Mouse (Mus musculus): ENCODE results near the gene Susd3. TPM values are rescaled to one million over a fixed set of nuclear protein-coding genes. Genes with fewer than 3 reads are reported as not detected.
A peak's percentile ranks its signal among the peaks of the same experiment; 100 is the strongest.

Gene Susd3
- polyA plus RNA-seq, 1 experiment from 2014 or later: 0.32 TPM

GRCm38 (mm10) chr13:49189970-49190870, 58.3 kb downstream of the Susd3 start:
- H3K36me3 ChIP-seq (ENCODE audit: control insufficient read depth, insufficient read depth, low read length): no peaks in the 10 kb centered on the region
- no peak overlapping the region for H3K27ac ChIP-seq (replicated peaks; ENCODE audit: low read depth, low read length)
- H3K4me3 ChIP-seq (replicated peaks; ENCODE audit: low read depth, low read length): no peak overlapping the region
- 84% methylated on average over 12 of the region's 12 CpGs for WGBS
- H3K9me3 ChIP-seq (ENCODE audit: control insufficient read depth, low read length): no peaks in the 10 kb centered on the region
- DNase-seq (no peak), ATAC-seq (ENCODE audit: low FRiP score, low TSS enrichment) (no peak)
- no peaks in the 10 kb centered on the region for H3K27me3 ChIP-seq (ENCODE audit: control insufficient read depth, insufficient read depth, low read length)
- H3K4me2 ChIP-seq (ENCODE audit: low read length): no peak overlapping the region
- peaks cover 10% of the 10 kb centered on the region for H3K4me1 ChIP-seq (ENCODE audit: control insufficient read depth, insufficient read depth, low read length)
- no peak overlapping the region for H3K9ac ChIP-seq (replicated peaks; ENCODE audit: low read length)

- Histone ChIP-seq H3K4me3 (replicated peaks; ENCODE audit: low read depth, low read length) (no peak overlapping the region), H3K9ac (replicated peaks; ENCODE audit: low read length) (no peak overlapping the region), H3K36me3 (ENCODE audit: control insufficient read depth, insufficient read depth, low read length) (no peaks in the 10 kb centered on the region), H3K4me2 (ENCODE audit: low read length) (no peak overlapping the region), H3K27ac (replicated peaks; ENCODE audit: low read depth, low read length) (no peak overlapping the region), H3K4me1 (ENCODE audit: control insufficient read depth, insufficient read depth, low read length) (peaks cover 10% of the 10 kb centered on the region), H3K27me3 (ENCODE audit: control insufficient read depth, insufficient read depth, low read length) (no peaks in the 10 kb centered on the region), H3K9me3 (ENCODE audit: control insufficient read depth, low read length) (no peaks in the 10 kb centered on the region)
- DNase-seq (no peak), ATAC-seq (ENCODE audit: low FRiP score, low TSS enrichment) (no peak)
- WGBS: 59% methylated on average over 2 of the region's 2 CpGs
These were observed 59.5 kb downstream of the Susd3 start for GRCm38 (mm10) chr13:49188966-49189360.

GRCm38 (mm10) chr13:49188219-49188965, 60.1 kb downstream of the Susd3 start:
- Histone ChIP-seq H3K4me1 (ENCODE audit: control insufficient read depth, insufficient read depth, low read length) (peaks cover 10% of the 10 kb centered on the region), H3K4me2 (ENCODE audit: low read length) (peak overlapping the region; percentile 99), H3K36me3 (ENCODE audit: control insufficient read depth, insufficient read depth, low read length) (no peaks in the 10 kb centered on the region), H3K4me3 (replicated peaks; ENCODE audit: low read depth, low read length) (peak overlapping the region; percentile 64), H3K9me3 (ENCODE audit: control insufficient read depth, low read length) (no peaks in the 10 kb centered on the region), H3K9ac (replicated peaks; ENCODE audit: low read length) (peak overlapping the region; percentile 66), H3K27ac (replicated peaks; ENCODE audit: low read depth, low read length) (no peak overlapping the region), H3K27me3 (ENCODE audit: control insufficient read depth, insufficient read depth, low read length) (no peaks in the 10 kb centered on the region)
- 0 out of 2 replicates have a peak, but pooled peaks have one; percentile 2 for ATAC-seq (ENCODE audit: low FRiP score, low TSS enrichment)
- DNase-seq: no peak
- 28% methylated on average over 15 of the region's 15 CpGs for WGBS

GRCm38 (mm10) chr13:49187288-49188218, 61.0 kb downstream of the Susd3 start, which contains the start of gene Ninj1:
Gene Ninj1 (plus strand): TSS chr13:49187485.
- H3K9me3 ChIP-seq (ENCODE audit: control insufficient read depth, low read length): no peaks in the 10 kb centered on the region
- DNase-seq (peak; percentile 89), ATAC-seq (ENCODE audit: low FRiP score, low TSS enrichment) (peak; percentile 91)
- H3K27ac ChIP-seq (replicated peaks; ENCODE audit: low read depth, low read length): no peak within 1 kb of the TSS; the same call in 1 of the 2 replicates
- peak within 1 kb of the TSS; percentile 99 for H3K4me2 ChIP-seq (ENCODE audit: low read length)
- WGBS: under 1% methylated on average over 85 of the region's 87 CpGs
- H3K4me1 ChIP-seq (ENCODE audit: control insufficient read depth, insufficient read depth, low read length): peaks cover 10% of the 10 kb centered on the region
- no peaks in the 10 kb centered on the region for H3K27me3 ChIP-seq (ENCODE audit: control insufficient read depth, insufficient read depth, low read length)
- no peaks in the 10 kb centered on the region for H3K36me3 ChIP-seq (ENCODE audit: control insufficient read depth, insufficient read depth, low read length)
- peak within 1 kb of the TSS; percentile 66 for H3K9ac ChIP-seq (replicated peaks; ENCODE audit: low read length)
- H3K4me3 ChIP-seq (replicated peaks; ENCODE audit: low read depth, low read length): peak within 1 kb of the TSS; percentile 64

GRCm38 (mm10) chr13:49186798-49187287, 61.7 kb downstream of the Susd3 start:
- Histone ChIP-seq H3K4me2 (ENCODE audit: low read length) (peak overlapping the region; percentile 99), H3K27me3 (ENCODE audit: control insufficient read depth, insufficient read depth, low read length) (no peaks in the 10 kb centered on the region), H3K9me3 (ENCODE audit: control insufficient read depth, low read length) (no peaks in the 10 kb centered on the region), H3K9ac (replicated peaks; ENCODE audit: low read length) (peak overlapping the region; percentile 66), H3K27ac (replicated peaks; ENCODE audit: low read depth, low read length) (no peak overlapping the region), H3K36me3 (ENCODE audit: control insufficient read depth, insufficient read depth, low read length) (no peaks in the 10 kb centered on the region), H3K4me3 (replicated peaks; ENCODE audit: low read depth, low read length) (peak overlapping the region; percentile 64), H3K4me1 (ENCODE audit: control insufficient read depth, insufficient read depth, low read length) (peaks cover 10% of the 10 kb centered on the region)
- WGBS: 16% methylated on average over 11 of the region's 11 CpGs
- DNase-seq (no peak), ATAC-seq (ENCODE audit: low FRiP score, low TSS enrichment) (no peak; the same call in 1 of the 2 replicates)

- H3K9me3 ChIP-seq (ENCODE audit: control insufficient read depth, low read length): no peaks in the 10 kb centered on the region
- H3K27me3 ChIP-seq (ENCODE audit: control insufficient read depth, insufficient read depth, low read length): no peaks in the 10 kb centered on the region
- H3K9ac ChIP-seq (replicated peaks; ENCODE audit: low read length): no peak overlapping the region
- WGBS: 71% methylated on average over 5 of the region's 5 CpGs
- no peak overlapping the region for H3K27ac ChIP-seq (replicated peaks; ENCODE audit: low read depth, low read length)
- ATAC-seq (ENCODE audit: low FRiP score, low TSS enrichment) (no peak), DNase-seq (no peak)
- H3K36me3 ChIP-seq (ENCODE audit: control insufficient read depth, insufficient read depth, low read length): no peaks in the 10 kb centered on the region
- no peak overlapping the region for H3K4me2 ChIP-seq (ENCODE audit: low read length)
- H3K4me3 ChIP-seq (replicated peaks; ENCODE audit: low read depth, low read length): no peak overlapping the region
- peaks cover 16% of the 10 kb centered on the region for H3K4me1 ChIP-seq (ENCODE audit: control insufficient read depth, insufficient read depth, low read length)
These were observed 64.9 kb downstream of the Susd3 start for GRCm38 (mm10) chr13:49183646-49184045.

GRCm38 (mm10) chr13:49183161-49183560, 65.3 kb downstream of the Susd3 start:
- no peaks in the 10 kb centered on the region for H3K9me3 ChIP-seq (ENCODE audit: control insufficient read depth, low read length)
- no peak overlapping the region for H3K4me3 ChIP-seq (replicated peaks; ENCODE audit: low read depth, low read length)
- ATAC-seq (ENCODE audit: low FRiP score, low TSS enrichment) (no peak), DNase-seq (no peak)
- H3K9ac ChIP-seq (replicated peaks; ENCODE audit: low read length): no peak overlapping the region
- no peaks in the 10 kb centered on the region for H3K36me3 ChIP-seq (ENCODE audit: control insufficient read depth, insufficient read depth, low read length)
- peaks cover 12% of the 10 kb centered on the region for H3K4me1 ChIP-seq (ENCODE audit: control insufficient read depth, insufficient read depth, low read length)
- 48% methylated on average over 5 of the region's 5 CpGs for WGBS
- H3K4me2 ChIP-seq (ENCODE audit: low read length): no peak overlapping the region
- H3K27ac ChIP-seq (replicated peaks; ENCODE audit: low read depth, low read length): no peak overlapping the region
- no peaks in the 10 kb centered on the region for H3K27me3 ChIP-seq (ENCODE audit: control insufficient read depth, insufficient read depth, low read length)

Measured in midbrain, embryonic 14.5 days (tissue).